Mouse (Mus musculus) left cerebral cortex, adult 18-20 months (tissue): ENCODE measurements around the gene Cenph. TPM values are rescaled to one million over a fixed set of nuclear protein-coding genes. Genes with fewer than 3 reads are reported as not detected.
A peak's percentile ranks its signal among the peaks of the same experiment; 100 is the strongest.
"Not testable (repeated sequence)": the region's sequence is repeated elsewhere in the genome, so short reads cannot be mapped to it uniquely, and the experiment has no call there.

Source experiments
- DNase-seq, 2 experiments: peaks; one replicate each; pipeline ENCODE4 v3.0.0; 2021 to 2022; ENCODE audit warnings: low spot score in 2 of 2, mixed read lengths in 1 of 2
- total RNA-seq, 2 experiments: library from RNA; stranded (reverse); gene quantifications; 2 replicates each; pipeline ENCODE4 v1.2.3; 2021

Gene Cenph
- total RNA-seq, 2 experiments from 2014 or later = 0.28 to 0.67 TPM

- DNase-seq = no peak
Measured at GRCm38 (mm10) chr13:100748638-100749037, 27.1 kb downstream of the Cenph start.

- peak; percentile 61 to 63 for DNase-seq
Measured at GRCm38 (mm10) chr13:100746090-100746489, 29.6 kb downstream of the Cenph start.

GRCm38 (mm10) chr13:100744036-100744744, 31.5 kb downstream of the Cenph start, which contains the start of gene Mrps36:
TSS of gene Mrps36 (minus strand) at chr13:100744659.
- DNase-seq = peak; percentile 89 to 92

GRCm38 (mm10) chr13:100743346-100744035, 32.2 kb downstream of the Cenph start:
- DNase-seq = no peak

- DNase-seq = no peak
Measured at GRCm38 (mm10) chr13:100742831-100743230, 32.9 kb downstream of the Cenph start.

- no peak for DNase-seq
Measured at GRCm38 (mm10) chr13:100732756-100733155, 42.9 kb downstream of the Cenph start.

GRCm38 (mm10) chr13:100731462-100732046, 44.1 kb downstream of the Cenph start:
- not testable (repeated sequence) for DNase-seq

GRCm38 (mm10) chr13:100730861-100731176, 44.9 kb downstream of the Cenph start, which contains the start of gene Cdk7:
TSS of gene Cdk7 (minus strand) at chr13:100730939.
- peak; percentile 93 to 94 for DNase-seq

- no peak for DNase-seq
Measured at GRCm38 (mm10) chr13:100730153-100730860, 45.4 kb downstream of the Cenph start.

GRCm38 (mm10) chr13:100728530-100728929, 47.2 kb downstream of the Cenph start:
- DNase-seq = not testable (repeated sequence)

GRCm38 (mm10) chr13:100728086-100728485, 47.6 kb downstream of the Cenph start:
- no peak for DNase-seq

- DNase-seq = no peak
Measured at GRCm38 (mm10) chr13:100725194-100725593, 50.5 kb downstream of the Cenph start.

GRCm38 (mm10) chr13:100724051-100724754, 51.5 kb downstream of the Cenph start:
- DNase-seq = no peak

GRCm38 (mm10) chr13:100721656-100722055, 54.0 kb downstream of the Cenph start:
- no peak for DNase-seq

GRCm38 (mm10) chr13:100715467-100715866, 60.2 kb downstream of the Cenph start:
- no peak for DNase-seq

Other genes with a start within 250 kb of the Cenph start
- gene Ocln, start 223.2 kb downstream of the Cenph start, total RNA-seq = 1 to 10 TPM; 7.5 to 9.4 TPM
- 1 to 10 TPM; 1.2 to 2.0 TPM for gene Marveld2, start 158.9 kb downstream of the Cenph start, total RNA-seq
- gene Ak6, start 124.9 kb downstream of the Cenph start, total RNA-seq = 10 to 100 TPM; 86.9 to 96.2 TPM
- 10 to 100 TPM; 14.8 to 15.1 TPM for gene Rad17, start 124.8 kb downstream of the Cenph start, total RNA-seq
- gene Taf9, start 124.3 kb downstream of the Cenph start, total RNA-seq = 10 to 100 TPM; 18.0 to 21.5 TPM
- under 1 TPM; 0.19 to 0.23 TPM for gene Ccdc125, start 106.2 kb downstream of the Cenph start, total RNA-seq
- 10 to 100 TPM; 35.3 to 40.0 TPM for gene Cdk7, start 45.0 kb downstream of the Cenph start, total RNA-seq
- gene Mrps36, start 31.2 kb downstream of the Cenph start, total RNA-seq = 10 to 100 TPM; 54.9 to 60.3 TPM
- under 1 TPM; 0.47 to 0.67 TPM for gene Ccnb1, start 10.7 kb upstream of the Cenph start, total RNA-seq
- gene Slc30a5, start 57.5 kb upstream of the Cenph start, total RNA-seq = 10 to 100 TPM; 42.2 to 43.7 TPM